Mouse (Mus musculus) brain, adult 2 months (tissue): ENCODE data around the gene Olfr44.

Source experiments
- DNase-seq: peaks from one replicate; pipeline ENCODE4 v3.0.0; 2011; ENCODE audit warnings: low read depth, low spot score

The Olfr44 gene

DNA sequence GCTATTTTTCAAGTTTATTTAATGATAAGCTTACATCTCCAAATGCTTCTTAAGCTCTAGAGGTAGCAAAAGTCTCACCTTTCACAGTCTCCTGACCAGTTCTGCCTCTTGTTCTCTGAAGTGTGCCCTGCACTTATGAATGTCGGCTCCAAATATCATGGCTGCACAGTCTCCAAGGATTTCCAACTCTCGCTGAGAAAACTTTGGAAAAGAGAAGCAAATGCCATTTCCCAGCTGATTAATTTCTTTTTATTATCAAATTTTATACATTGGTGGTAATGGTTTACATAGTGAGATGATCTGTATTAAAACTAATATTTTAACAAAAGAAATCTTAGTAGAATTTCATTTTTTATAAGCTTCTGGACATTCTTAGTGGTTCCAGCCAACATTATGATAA lies at the start of gene Olfr44:
Olfr44 (minus strand) TSS at position 101 of the 400 bp plus-strand sequence.
- DNase-seq = no peak

DNA sequence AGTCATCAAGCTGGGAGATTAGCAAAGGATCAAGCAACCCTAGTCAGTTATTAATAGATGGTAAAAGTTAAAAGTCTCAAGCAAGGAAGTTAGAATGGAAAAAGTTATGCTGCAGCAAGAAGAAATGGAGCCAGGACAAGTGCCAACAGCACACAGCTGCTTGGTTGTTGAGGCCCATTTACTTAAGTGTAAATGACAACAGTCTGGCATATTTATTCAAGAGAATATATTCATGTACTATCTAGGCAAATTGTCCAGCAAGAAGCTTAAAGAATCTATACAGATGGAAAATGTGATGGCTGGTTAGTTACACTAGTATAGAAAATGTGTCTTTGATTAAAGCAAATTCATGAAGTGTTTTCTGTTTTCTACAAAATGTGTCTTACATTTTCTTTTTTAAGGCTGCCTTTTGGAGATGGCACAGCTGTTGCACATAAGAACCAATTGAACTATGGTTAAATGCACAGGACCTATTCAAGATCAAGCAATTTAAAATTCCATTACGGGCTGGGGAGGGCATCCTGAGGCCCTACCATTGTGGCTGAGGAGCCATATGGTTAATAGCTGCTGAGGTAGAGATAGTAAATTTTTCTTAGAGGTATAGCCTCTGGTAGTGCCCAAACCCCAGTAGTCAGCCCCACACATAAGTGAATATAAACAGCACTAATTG lies 30.0 kb upstream of the Olfr44 start:
- DNase-seq = peak; percentile 12

DNA sequence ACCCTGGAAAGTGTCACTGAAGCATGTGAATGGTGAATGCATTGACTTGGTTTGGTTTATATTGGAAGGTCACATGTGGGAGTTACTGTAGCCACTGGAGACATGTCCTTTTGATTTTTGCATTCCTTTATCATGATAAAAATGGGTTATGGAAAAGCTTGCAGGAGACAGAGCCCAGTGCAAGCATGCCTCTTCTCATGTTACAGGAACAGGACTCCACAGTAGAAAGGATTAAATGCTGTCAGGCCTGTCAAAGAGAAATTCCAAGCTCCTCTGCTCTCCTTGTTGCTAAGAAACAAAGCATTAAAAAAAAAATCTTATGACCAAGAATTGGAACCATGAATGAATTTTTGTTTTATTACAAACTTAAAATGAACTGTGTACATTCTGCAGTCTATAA lies 24.8 kb upstream of the Olfr44 start:
- DNase-seq = no peak

DNA sequence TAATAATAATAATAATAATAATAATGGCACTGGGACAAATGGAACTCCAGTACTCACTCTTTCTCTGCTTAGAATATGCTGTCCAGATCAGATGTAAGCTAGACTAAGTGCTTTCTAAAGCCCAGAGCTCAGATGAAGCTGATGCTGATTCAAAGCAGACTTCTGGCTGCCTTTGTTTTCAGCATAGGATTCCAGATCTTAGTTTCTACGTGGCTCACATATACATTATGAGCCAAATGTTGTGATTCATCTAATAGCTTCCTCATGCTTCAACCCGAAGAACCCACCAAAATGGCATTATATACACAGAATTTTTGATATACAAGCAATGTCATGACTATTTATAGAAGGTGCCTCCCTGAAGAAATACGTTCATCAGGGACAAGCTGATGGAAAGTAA lies 21.7 kb upstream of the Olfr44 start, which contains the start of gene Olfr957:
Olfr957 (minus strand) TSS at position 279 of the 400 bp plus-strand sequence.
- DNase-seq = no peak

DNA sequence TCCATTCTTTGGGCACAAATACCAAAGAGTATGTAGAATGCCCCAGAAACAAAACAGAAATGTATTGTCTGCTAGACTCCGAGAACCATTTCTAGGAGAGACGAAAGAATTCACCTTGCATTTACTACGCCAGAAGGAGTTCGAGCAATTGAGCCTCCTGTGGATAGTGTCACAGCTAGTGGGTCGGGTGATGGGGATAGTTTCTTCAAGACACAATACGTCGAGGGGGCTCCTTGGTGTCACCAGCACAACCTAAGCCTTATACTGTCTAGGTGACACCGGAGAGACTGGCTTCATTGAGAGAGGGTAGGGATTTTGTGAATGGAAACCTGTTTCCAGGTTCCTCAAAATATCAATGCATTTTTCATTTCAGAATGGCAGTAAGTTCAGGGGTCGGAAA lies 15.6 kb upstream of the Olfr44 start:
- no peak for DNase-seq

DNA sequence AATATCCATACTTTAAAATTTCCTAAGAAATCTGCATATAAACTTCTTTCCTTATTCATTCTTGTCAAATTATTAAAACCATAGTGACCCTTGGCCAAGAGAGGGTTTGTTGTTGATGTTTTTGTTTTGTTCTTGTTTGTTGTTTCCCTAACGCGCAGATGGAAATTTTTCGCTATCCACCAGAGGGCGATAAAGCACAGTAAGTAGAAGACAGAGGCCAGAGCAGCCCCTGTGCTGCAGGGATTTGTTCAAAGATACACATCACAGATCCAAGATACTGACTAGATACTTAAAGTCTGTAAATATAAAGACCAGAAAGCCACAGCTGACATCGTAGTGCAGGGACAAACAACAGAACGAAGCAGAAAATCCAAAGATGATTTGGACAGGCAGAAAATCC lies 15.2 kb upstream of the Olfr44 start:
- peak; percentile 73 for DNase-seq

DNA sequence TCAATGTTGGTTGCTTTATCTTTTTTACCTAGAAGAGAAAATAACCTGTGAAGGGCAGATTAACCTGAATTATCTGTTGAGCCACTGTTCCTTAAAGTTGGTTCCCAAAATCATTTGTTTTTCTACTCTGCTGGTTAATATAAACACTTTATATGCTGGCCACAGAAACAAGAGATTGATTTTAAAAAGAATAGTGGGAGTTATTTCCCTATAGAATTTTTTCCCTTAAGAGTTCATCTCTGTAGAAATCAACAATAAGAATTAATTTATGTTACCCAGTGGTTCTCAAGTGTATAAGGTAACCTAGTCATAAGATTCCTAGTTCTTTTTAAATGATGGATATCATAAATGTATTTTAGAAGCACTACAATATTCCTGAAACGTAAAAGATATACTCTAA lies 22.0 kb downstream of the Olfr44 start, which contains the start of gene Olfr955:
Olfr955 (minus strand) TSS at position 101 of the 400 bp plus-strand sequence.
- DNase-seq = no peak

DNA sequence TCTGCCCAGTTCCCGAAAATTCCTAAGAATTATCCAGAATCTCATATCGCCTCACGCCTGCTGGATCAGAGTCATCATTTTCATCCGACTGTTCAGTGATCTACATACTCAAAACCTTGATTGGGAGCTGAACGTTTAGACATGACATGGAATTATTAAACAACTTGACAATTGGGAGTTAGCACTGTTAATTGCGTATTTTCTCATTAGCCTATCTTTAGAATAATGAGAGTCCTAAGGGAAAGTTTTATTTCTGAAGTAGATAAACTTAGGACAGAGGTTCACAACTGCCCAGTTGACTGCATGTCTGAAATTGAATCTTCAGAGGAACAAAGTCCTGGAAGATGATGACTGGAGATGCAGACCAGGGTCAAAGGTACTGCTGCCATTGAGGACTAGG lies 37.4 kb downstream of the Olfr44 start, which contains the start of gene Olfr954:
Olfr954 (plus strand) TSS at position 301 of the 400 bp plus-strand sequence.
- DNase-seq = no peak
